Mouse (Mus musculus) hematopoietic stem cell, adult 5-6 weeks (primary cell): ENCODE results near the gene Myoz1. TPM values are rescaled to one million over a fixed set of nuclear protein-coding genes. Genes with fewer than 3 reads are reported as not detected.

Experiments
- ATAC-seq, 2 experiments: fragments of 125-278 bp in 1 of 2; replicated peaks in 1 of 2; 2 replicates each; pipeline ENCODE4 v1.8.0; 2016 to 2017; ENCODE audit warnings: inconsistent platforms in 2 of 2, mild to moderate bottlenecking in 2 of 2, moderate number of reproducible peaks in 2 of 2, low read depth in 1 of 2, moderate TSS enrichment in 1 of 2; ENCODE audit not compliant: low FRiP score in 2 of 2, poor library complexity in 2 of 2, severe bottlenecking in 2 of 2, insufficient read depth in 1 of 2, low TSS enrichment in 1 of 2
- total RNA-seq: library from RNA; stranded (forward); fragments of 172-1452, 232-1000 nt; gene quantifications from 2 replicates; pipeline ENCODE4 v1.2.3, GENCODE M21; 2017

Gene Myoz1
- total RNA-seq, 1 experiment from 2014 or later = not detected

- ATAC-seq = no peak
Measured at GRCm38 (mm10) chr14:20681742-20682141, 25.4 kb upstream of the Myoz1 start.

- no peak for ATAC-seq
Measured at GRCm38 (mm10) chr14:20677906-20678305, 21.6 kb upstream of the Myoz1 start.

GRCm38 (mm10) chr14:20674064-20674833, 17.9 kb upstream of the Myoz1 start, which contains the start of gene Sec24c:
Sec24c (plus strand) TSS chr14:20674308.
- ATAC-seq = peak; percentile 91

- ATAC-seq = peak in 1 of 2 experiments; percentile 13; a peak in 1 of 4 replicates
Measured at GRCm38 (mm10) chr14:20673735-20674063, 17.4 kb upstream of the Myoz1 start.

- ATAC-seq = no peak
Measured at GRCm38 (mm10) chr14:20672990-20673389, 16.6 kb upstream of the Myoz1 start.

GRCm38 (mm10) chr14:20668154-20668810, 11.9 kb upstream of the Myoz1 start, which contains the start of gene Synpo2l:
Synpo2l (minus strand) TSS chr14:20668354.
- no peak for ATAC-seq

GRCm38 (mm10) chr14:20667469-20667868, 11.1 kb upstream of the Myoz1 start:
- no peak for ATAC-seq

GRCm38 (mm10) chr14:20664436-20664835, 8.1 kb upstream of the Myoz1 start:
- no peak for ATAC-seq

GRCm38 (mm10) chr14:20663601-20664000, 7.3 kb upstream of the Myoz1 start:
- ATAC-seq = no peak

GRCm38 (mm10) chr14:20662740-20663139, 6.4 kb upstream of the Myoz1 start:
- ATAC-seq = no peak

- ATAC-seq = no peak; a peak in 1 of 4 replicates
Measured at GRCm38 (mm10) chr14:20661661-20662331, 5.5 kb upstream of the Myoz1 start.

GRCm38 (mm10) chr14:20660827-20661660, 4.7 kb upstream of the Myoz1 start:
- peak; percentile 92 to 97 for ATAC-seq

GRCm38 (mm10) chr14:20659687-20660086, 3.3 kb upstream of the Myoz1 start:
- ATAC-seq = no peak

GRCm38 (mm10) chr14:20658902-20659301, 2.6 kb upstream of the Myoz1 start:
- no peak for ATAC-seq

- no peak for ATAC-seq
Measured at GRCm38 (mm10) chr14:20658326-20658725, 2.0 kb upstream of the Myoz1 start.

- no peak for ATAC-seq
Measured at GRCm38 (mm10) chr14:20655731-20656130, 609 bp downstream of the Myoz1 start.

GRCm38 (mm10) chr14:20654690-20655421, 1.5 kb downstream of the Myoz1 start:
- peak in 1 of 2 experiments; percentile 30; a peak in 2 of 4 replicates for ATAC-seq
